Mouse (Mus musculus): ENCODE data around the gene Agk.

Agk gene

GRCm38 (mm10) chr6:40430251-40430650, 105.3 kb downstream of the Agk start:
- TF ChIP-seq GATA4 (IDR thresholded peaks at IDR 0.05; ENCODE audit: insufficient replicate concordance, low read length): no peak

- TF ChIP-seq GATA4 (IDR thresholded peaks at IDR 0.05; ENCODE audit: insufficient replicate concordance, low read length): no peak
Measured at GRCm38 (mm10) chr6:40430878-40431277, 105.9 kb downstream of the Agk start.

GRCm38 (mm10) chr6:40431356-40431755, 106.4 kb downstream of the Agk start:
- no peak for TF ChIP-seq GATA4 (IDR thresholded peaks at IDR 0.05; ENCODE audit: insufficient replicate concordance, low read length)

GRCm38 (mm10) chr6:40431812-40432211, 106.8 kb downstream of the Agk start:
- no peak for TF ChIP-seq GATA4 (IDR thresholded peaks at IDR 0.05; ENCODE audit: insufficient replicate concordance, low read length)

- TF ChIP-seq GATA4 (IDR thresholded peaks at IDR 0.05; ENCODE audit: insufficient replicate concordance, low read length): no peak
Measured at GRCm38 (mm10) chr6:40432346-40433275, 107.6 kb downstream of the Agk start.

- no peak for TF ChIP-seq GATA4 (IDR thresholded peaks at IDR 0.05; ENCODE audit: insufficient replicate concordance, low read length)
Measured at GRCm38 (mm10) chr6:40434697-40435096, 109.7 kb downstream of the Agk start.

- no peak for TF ChIP-seq GATA4 (IDR thresholded peaks at IDR 0.05; ENCODE audit: insufficient replicate concordance, low read length)
Measured at GRCm38 (mm10) chr6:40435151-40436046, 110.4 kb downstream of the Agk start.

- no peak for TF ChIP-seq GATA4 (IDR thresholded peaks at IDR 0.05; ENCODE audit: insufficient replicate concordance, low read length)
Measured at GRCm38 (mm10) chr6:40436047-40436483, 111.1 kb downstream of the Agk start, which contains the start of gene E330009J07Rik. Gene E330009J07Rik (minus strand): TSS chr6:40436135.

GRCm38 (mm10) chr6:40438936-40439335, 114.0 kb downstream of the Agk start, which contains the start of gene Wee2:
Gene Wee2 (plus strand): TSS chr6:40439088.
- no peak for TF ChIP-seq GATA4 (IDR thresholded peaks at IDR 0.05; ENCODE audit: insufficient replicate concordance, low read length)

- no peak for TF ChIP-seq GATA4 (IDR thresholded peaks at IDR 0.05; ENCODE audit: insufficient replicate concordance, low read length)
Measured at GRCm38 (mm10) chr6:40439731-40440130, 114.8 kb downstream of the Agk start.

- TF ChIP-seq GATA4 (IDR thresholded peaks at IDR 0.05; ENCODE audit: insufficient replicate concordance, low read length): no peak
Measured at GRCm38 (mm10) chr6:40441276-40441675, 116.3 kb downstream of the Agk start.

GRCm38 (mm10) chr6:40441755-40442154, 116.8 kb downstream of the Agk start:
- no peak for TF ChIP-seq GATA4 (IDR thresholded peaks at IDR 0.05; ENCODE audit: insufficient replicate concordance, low read length)

GRCm38 (mm10) chr6:40443281-40443928, 118.4 kb downstream of the Agk start:
- no peak for TF ChIP-seq GATA4 (IDR thresholded peaks at IDR 0.05; ENCODE audit: insufficient replicate concordance, low read length)
